Mouse (Mus musculus): ENCODE data around the gene Krt222. TPM values are rescaled to one million over a fixed set of nuclear protein-coding genes. Genes with fewer than 3 reads are reported as not detected.
A peak's percentile ranks its signal among the peaks of the same experiment; 100 is the strongest.

The Krt222 gene
- polyA plus RNA-seq, 1 experiment = 0.47 TPM

- H3K27ac ChIP-seq (ENCODE audit: insufficient read depth, low read depth, low read length) = no peak overlapping the region
- no peak for DNase-seq
- peaks cover 3% of the 10 kb centered on the region for H3K36me3 ChIP-seq (ENCODE audit: control insufficient read depth, insufficient read depth, low read length)
- peaks cover 3% of the 10 kb centered on the region; the same call in 1 of the 2 replicates for H3K4me1 ChIP-seq (ENCODE audit: control insufficient read depth, insufficient read depth, low read length)
- no peak for TF ChIP-seq POLR2A (IDR thresholded peaks at IDR 0.05; ENCODE audit: low read depth, low read length)
- TF ChIP-seq CTCF (conservative IDR thresholded peaks at IDR 0.05; ENCODE audit: insufficient read depth, insufficient read length, low read depth, low read length) = no peak
- 85% methylated on average over 5 of the region's 5 CpGs for WGBS
- H3K27me3 ChIP-seq (replicated peaks; ENCODE audit: control insufficient read depth, insufficient read depth, low read length) = no peaks in the 10 kb centered on the region
- no peak overlapping the region for H3K4me3 ChIP-seq (ENCODE audit: insufficient read depth, low read depth, low read length)
These were observed 17.6 kb downstream of the Krt222 start for GRCm38 (mm10) chr11:99226298-99226697.

GRCm38 (mm10) chr11:99223310-99223709 is 20.6 kb downstream of the Krt222 start:
- 74% methylated on average over 5 of the region's 5 CpGs for WGBS
- TF ChIP-seq POLR2A (IDR thresholded peaks at IDR 0.05; ENCODE audit: low read depth, low read length) = no peak
- no peak for TF ChIP-seq CTCF (conservative IDR thresholded peaks at IDR 0.05; ENCODE audit: insufficient read depth, insufficient read length, low read depth, low read length)
- Histone ChIP-seq H3K27ac (ENCODE audit: insufficient read depth, low read depth, low read length) (no peak overlapping the region), H3K4me3 (ENCODE audit: insufficient read depth, low read depth, low read length) (no peak overlapping the region), H3K27me3 (replicated peaks; ENCODE audit: control insufficient read depth, insufficient read depth, low read length) (no peaks in the 10 kb centered on the region), H3K36me3 (ENCODE audit: control insufficient read depth, insufficient read depth, low read length) (peaks cover 9% of the 10 kb centered on the region), H3K4me1 (ENCODE audit: control insufficient read depth, insufficient read depth, low read length) (peaks cover 3% of the 10 kb centered on the region; the same call in 1 of the 2 replicates)
- no peak for DNase-seq

- Histone ChIP-seq H3K27me3 (replicated peaks; ENCODE audit: control insufficient read depth, insufficient read depth, low read length) (no peaks in the 10 kb centered on the region), H3K4me1 (ENCODE audit: control insufficient read depth, insufficient read depth, low read length) (peaks cover 3% of the 10 kb centered on the region; the same call in 1 of the 2 replicates), H3K4me3 (ENCODE audit: insufficient read depth, low read depth, low read length) (no peak overlapping the region), H3K36me3 (ENCODE audit: control insufficient read depth, insufficient read depth, low read length) (peaks cover 10% of the 10 kb centered on the region), H3K27ac (ENCODE audit: insufficient read depth, low read depth, low read length) (no peak overlapping the region)
- peak; percentile 27 for DNase-seq
- TF ChIP-seq POLR2A (IDR thresholded peaks at IDR 0.05; ENCODE audit: low read depth, low read length) = no peak
- TF ChIP-seq CTCF (conservative IDR thresholded peaks at IDR 0.05; ENCODE audit: insufficient read depth, insufficient read length, low read depth, low read length) = no peak; the same call in 1 of the 2 replicates
- 36% methylated on average over 2 of the region's 2 CpGs for WGBS
These were observed 22.1 kb downstream of the Krt222 start for GRCm38 (mm10) chr11:99221811-99222210.

GRCm38 (mm10) chr11:99217248-99217986 is 26.5 kb downstream of the Krt222 start:
- no peak for DNase-seq
- Histone ChIP-seq H3K4me1 (ENCODE audit: control insufficient read depth, insufficient read depth, low read length) (no peaks in the 10 kb centered on the region; the same call in 1 of the 2 replicates), H3K27ac (ENCODE audit: insufficient read depth, low read depth, low read length) (no peak overlapping the region), H3K36me3 (ENCODE audit: control insufficient read depth, insufficient read depth, low read length) (peaks cover 14% of the 10 kb centered on the region), H3K4me3 (ENCODE audit: insufficient read depth, low read depth, low read length) (no peak overlapping the region), H3K27me3 (replicated peaks; ENCODE audit: control insufficient read depth, insufficient read depth, low read length) (no peaks in the 10 kb centered on the region)
- TF ChIP-seq CTCF (conservative IDR thresholded peaks at IDR 0.05; ENCODE audit: insufficient read depth, insufficient read length, low read depth, low read length) (no peak), POLR2A (IDR thresholded peaks at IDR 0.05; ENCODE audit: low read depth, low read length) (no peak)
- WGBS = 93% methylated on average over 7 of the region's 7 CpGs

GRCm38 (mm10) chr11:99216181-99216580 is 27.7 kb downstream of the Krt222 start:
- H3K27me3 ChIP-seq (replicated peaks; ENCODE audit: control insufficient read depth, insufficient read depth, low read length) = no peaks in the 10 kb centered on the region
- no peak overlapping the region for H3K27ac ChIP-seq (ENCODE audit: insufficient read depth, low read depth, low read length)
- DNase-seq = no peak
- 96% methylated on average over 3 of the region's 3 CpGs for WGBS
- H3K4me3 ChIP-seq (ENCODE audit: insufficient read depth, low read depth, low read length) = no peak overlapping the region
- peaks cover 18% of the 10 kb centered on the region for H3K36me3 ChIP-seq (ENCODE audit: control insufficient read depth, insufficient read depth, low read length)
- TF ChIP-seq POLR2A (IDR thresholded peaks at IDR 0.05; ENCODE audit: low read depth, low read length) = no peak
- no peak for TF ChIP-seq CTCF (conservative IDR thresholded peaks at IDR 0.05; ENCODE audit: insufficient read depth, insufficient read length, low read depth, low read length)
- H3K4me1 ChIP-seq (ENCODE audit: control insufficient read depth, insufficient read depth, low read length) = no peaks in the 10 kb centered on the region; the same call in 1 of the 2 replicates

GRCm38 (mm10) chr11:99212693-99213092 is 31.2 kb downstream of the Krt222 start:
- no peaks in the 10 kb centered on the region for H3K4me1 ChIP-seq (ENCODE audit: control insufficient read depth, insufficient read depth, low read length)
- 81% methylated on average over 7 of the region's 7 CpGs for WGBS
- TF ChIP-seq POLR2A (IDR thresholded peaks at IDR 0.05; ENCODE audit: low read depth, low read length) (no peak), CTCF (conservative IDR thresholded peaks at IDR 0.05; ENCODE audit: insufficient read depth, insufficient read length, low read depth, low read length) (no peak)
- DNase-seq = no peak
- peaks cover 11% of the 10 kb centered on the region for H3K36me3 ChIP-seq (ENCODE audit: control insufficient read depth, insufficient read depth, low read length)
- no peak overlapping the region for H3K27ac ChIP-seq (ENCODE audit: insufficient read depth, low read depth, low read length)
- H3K4me3 ChIP-seq (ENCODE audit: insufficient read depth, low read depth, low read length) = no peak overlapping the region
- H3K27me3 ChIP-seq (replicated peaks; ENCODE audit: control insufficient read depth, insufficient read depth, low read length) = no peaks in the 10 kb centered on the region

- H3K27ac ChIP-seq (ENCODE audit: insufficient read depth, low read depth, low read length) = no peak overlapping the region
- no peak for DNase-seq
- 50% methylated on average over 2 of the region's 2 CpGs for WGBS
- H3K4me1 ChIP-seq (ENCODE audit: control insufficient read depth, insufficient read depth, low read length) = no peaks in the 10 kb centered on the region
- TF ChIP-seq CTCF (conservative IDR thresholded peaks at IDR 0.05; ENCODE audit: insufficient read depth, insufficient read length, low read depth, low read length) (no peak), POLR2A (IDR thresholded peaks at IDR 0.05; ENCODE audit: low read depth, low read length) (no peak)
- no peaks in the 10 kb centered on the region for H3K27me3 ChIP-seq (replicated peaks; ENCODE audit: control insufficient read depth, insufficient read depth, low read length)
- peaks cover 11% of the 10 kb centered on the region for H3K36me3 ChIP-seq (ENCODE audit: control insufficient read depth, insufficient read depth, low read length)
- no peak overlapping the region for H3K4me3 ChIP-seq (ENCODE audit: insufficient read depth, low read depth, low read length)
These were observed 31.9 kb downstream of the Krt222 start for GRCm38 (mm10) chr11:99211964-99212363.
